Mouse (Mus musculus): ENCODE data around the gene Auts2. TPM values are rescaled to one million over a fixed set of nuclear protein-coding genes. Genes with fewer than 3 reads are reported as not detected.

Gene Auts2
- polyA plus RNA-seq, 1 experiment from 2014 or later, result 4.4 TPM

DNA sequence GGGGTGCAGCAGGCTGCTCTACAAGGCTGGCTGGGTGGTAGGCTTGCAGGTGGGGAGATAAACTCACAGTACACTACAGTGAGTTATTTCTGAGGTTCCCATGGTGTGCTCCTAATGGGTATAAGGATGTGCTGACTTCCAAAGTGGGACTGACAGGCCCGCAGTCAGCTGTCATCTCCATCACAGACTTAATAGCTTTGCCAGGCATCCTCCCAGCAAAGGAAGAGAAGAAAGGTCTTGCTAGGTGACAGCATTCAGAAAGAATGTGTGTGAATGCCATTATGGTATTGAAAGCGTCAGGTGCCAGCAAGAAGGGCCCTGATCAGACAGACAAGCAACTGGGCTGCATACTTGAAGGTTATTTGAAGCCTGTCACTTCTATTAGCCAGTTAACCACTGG lies 900.4 kb downstream of the Auts2 start:
- no peak overlapping the region for H3K27ac ChIP-seq (ENCODE audit: low read length)
- H3K9ac ChIP-seq (replicated peaks; ENCODE audit: low read depth), result no peak overlapping the region
- ATAC-seq, result no peak

DNA sequence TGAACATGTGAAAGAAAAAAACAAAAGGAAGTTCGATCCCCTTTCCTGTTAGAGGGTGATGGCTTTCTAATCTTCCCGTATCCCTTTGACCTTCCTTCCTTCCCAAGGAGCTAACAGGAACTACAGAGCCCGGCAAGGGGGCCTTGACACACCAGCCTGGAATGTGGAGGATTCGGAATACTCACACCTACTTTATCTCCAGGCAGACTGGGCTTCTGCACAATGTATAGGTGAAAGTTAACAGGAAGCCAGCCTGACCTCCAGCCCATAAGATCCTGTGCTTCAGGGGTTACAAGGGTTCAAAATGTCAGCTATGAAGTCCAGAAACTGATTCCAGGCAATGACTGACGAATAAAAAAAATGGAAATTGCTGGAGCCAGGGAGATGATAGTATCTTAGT lies 906.7 kb downstream of the Auts2 start:
- H3K9ac ChIP-seq (replicated peaks; ENCODE audit: low read depth), result no peak overlapping the region
- H3K4me1 ChIP-seq (ENCODE audit: insufficient read depth, low read depth, low read length), result no peaks in the 10 kb centered on the region
- no peak for ATAC-seq
- H3K36me3 ChIP-seq (ENCODE audit: insufficient read depth, low read length), result no peaks in the 10 kb centered on the region
- no peak for TF ChIP-seq CTCF (IDR thresholded peaks at IDR 0.05)
- no peak for TF ChIP-seq EP300 (IDR thresholded peaks at IDR 0.05)
- H3K9me3 ChIP-seq (ENCODE audit: low read length), result no peaks in the 10 kb centered on the region
- H3K4me2 ChIP-seq (replicated peaks; ENCODE audit: low read depth, low read length), result no peak overlapping the region
- no peak for DNase-seq (ENCODE audit: low spot score)
- 60% methylated on average over 5 of the region's 5 CpGs for WGBS
- no peaks in the 10 kb centered on the region for H3K27me3 ChIP-seq (replicated peaks; ENCODE audit: insufficient read depth, low read length)
- no peak overlapping the region for H3K27ac ChIP-seq (ENCODE audit: low read length)
- H3K4me3 ChIP-seq (ENCODE audit: low read depth, low read length), result no peak overlapping the region

More for the DNA sequence above, 900.4 kb downstream of the Auts2 start:
- no peaks in the 10 kb centered on the region for H3K9me3 ChIP-seq (ENCODE audit: low read length)
- no peak for TF ChIP-seq EP300 (IDR thresholded peaks at IDR 0.05)
- TF ChIP-seq CTCF (IDR thresholded peaks at IDR 0.05), result no peak
- 63% methylated on average over 2 of the region's 2 CpGs for WGBS
- no peak for DNase-seq (ENCODE audit: low spot score)
- H3K36me3 ChIP-seq (ENCODE audit: insufficient read depth, low read length), result no peaks in the 10 kb centered on the region
- H3K4me3 ChIP-seq (ENCODE audit: low read depth, low read length), result no peak overlapping the region
- H3K27me3 ChIP-seq (replicated peaks; ENCODE audit: insufficient read depth, low read length), result no peaks in the 10 kb centered on the region
- H3K4me1 ChIP-seq (ENCODE audit: insufficient read depth, low read depth, low read length), result no peaks in the 10 kb centered on the region
- no peak overlapping the region for H3K4me2 ChIP-seq (replicated peaks; ENCODE audit: low read depth, low read length)

DNA sequence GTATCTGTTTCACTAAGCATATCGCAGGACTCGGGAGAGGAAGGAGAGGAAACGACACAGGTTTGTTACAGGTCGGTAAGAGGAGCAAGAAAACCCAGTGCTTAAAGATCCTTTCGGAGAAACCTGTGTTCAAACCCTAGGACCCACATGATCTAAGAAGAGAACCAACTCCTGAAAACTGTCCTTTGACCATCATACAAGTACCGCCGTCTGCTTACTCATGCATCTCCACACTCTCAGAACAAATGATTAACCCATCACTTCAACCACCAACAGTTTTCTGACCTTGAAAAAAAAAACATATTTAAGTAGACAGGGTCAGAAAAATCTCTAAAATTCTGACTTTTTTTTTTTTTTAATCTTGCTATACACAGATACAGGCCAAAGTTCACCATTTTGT lies 908.4 kb downstream of the Auts2 start:
- DNase-seq (ENCODE audit: low spot score), result no peak
- no peaks in the 10 kb centered on the region for H3K4me1 ChIP-seq (ENCODE audit: insufficient read depth, low read depth, low read length)
- ATAC-seq, result no peak
- H3K4me2 ChIP-seq (replicated peaks; ENCODE audit: low read depth, low read length), result no peak overlapping the region
- 90% methylated on average over 7 of the region's 7 CpGs for WGBS
- H3K27me3 ChIP-seq (replicated peaks; ENCODE audit: insufficient read depth, low read length), result no peaks in the 10 kb centered on the region
- no peak overlapping the region for H3K9ac ChIP-seq (replicated peaks; ENCODE audit: low read depth)
- H3K9me3 ChIP-seq (ENCODE audit: low read length), result no peaks in the 10 kb centered on the region
- no peak overlapping the region for H3K27ac ChIP-seq (ENCODE audit: low read length)
- no peak overlapping the region for H3K4me3 ChIP-seq (ENCODE audit: low read depth, low read length)
- H3K36me3 ChIP-seq (ENCODE audit: insufficient read depth, low read length), result no peaks in the 10 kb centered on the region
- TF ChIP-seq CTCF (IDR thresholded peaks at IDR 0.05), result no peak
- no peak for TF ChIP-seq EP300 (IDR thresholded peaks at IDR 0.05)

DNA sequence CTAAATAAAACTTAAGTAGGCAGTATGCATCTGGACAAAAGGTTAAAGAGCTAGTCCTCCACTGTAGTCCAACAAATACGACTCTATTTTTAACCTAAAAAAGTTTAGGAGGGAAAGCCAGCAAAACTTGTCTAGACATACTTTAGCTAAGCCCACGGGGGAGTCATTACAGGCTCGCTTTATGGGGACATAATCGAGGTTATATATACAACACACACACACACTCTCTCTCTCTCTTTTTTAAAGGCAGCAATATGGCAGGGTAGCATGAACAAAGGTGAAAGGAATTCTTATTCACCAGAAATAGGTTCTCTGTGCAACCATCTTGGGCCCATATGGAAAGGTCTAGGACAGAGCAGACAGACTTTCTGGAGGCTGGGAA lies 911.2 kb downstream of the Auts2 start:
- H3K4me3 ChIP-seq (ENCODE audit: low read depth, low read length), result no peak overlapping the region
- DNase-seq (ENCODE audit: low spot score) (no peak), ATAC-seq (no peak)
- H3K36me3 ChIP-seq (ENCODE audit: insufficient read depth, low read length), result no peaks in the 10 kb centered on the region
- H3K9me3 ChIP-seq (ENCODE audit: low read length), result no peaks in the 10 kb centered on the region
- WGBS, result 63% methylated on average over 4 of the region's 4 CpGs
- H3K27me3 ChIP-seq (replicated peaks; ENCODE audit: insufficient read depth, low read length), result no peaks in the 10 kb centered on the region
- TF ChIP-seq EP300 (IDR thresholded peaks at IDR 0.05) (no peak), CTCF (IDR thresholded peaks at IDR 0.05) (no peak)
- H3K4me2 ChIP-seq (replicated peaks; ENCODE audit: low read depth, low read length), result no peak overlapping the region
- no peak overlapping the region for H3K27ac ChIP-seq (ENCODE audit: low read length)
- H3K4me1 ChIP-seq (ENCODE audit: insufficient read depth, low read depth, low read length), result no peaks in the 10 kb centered on the region
- H3K9ac ChIP-seq (replicated peaks; ENCODE audit: low read depth), result no peak overlapping the region

DNA sequence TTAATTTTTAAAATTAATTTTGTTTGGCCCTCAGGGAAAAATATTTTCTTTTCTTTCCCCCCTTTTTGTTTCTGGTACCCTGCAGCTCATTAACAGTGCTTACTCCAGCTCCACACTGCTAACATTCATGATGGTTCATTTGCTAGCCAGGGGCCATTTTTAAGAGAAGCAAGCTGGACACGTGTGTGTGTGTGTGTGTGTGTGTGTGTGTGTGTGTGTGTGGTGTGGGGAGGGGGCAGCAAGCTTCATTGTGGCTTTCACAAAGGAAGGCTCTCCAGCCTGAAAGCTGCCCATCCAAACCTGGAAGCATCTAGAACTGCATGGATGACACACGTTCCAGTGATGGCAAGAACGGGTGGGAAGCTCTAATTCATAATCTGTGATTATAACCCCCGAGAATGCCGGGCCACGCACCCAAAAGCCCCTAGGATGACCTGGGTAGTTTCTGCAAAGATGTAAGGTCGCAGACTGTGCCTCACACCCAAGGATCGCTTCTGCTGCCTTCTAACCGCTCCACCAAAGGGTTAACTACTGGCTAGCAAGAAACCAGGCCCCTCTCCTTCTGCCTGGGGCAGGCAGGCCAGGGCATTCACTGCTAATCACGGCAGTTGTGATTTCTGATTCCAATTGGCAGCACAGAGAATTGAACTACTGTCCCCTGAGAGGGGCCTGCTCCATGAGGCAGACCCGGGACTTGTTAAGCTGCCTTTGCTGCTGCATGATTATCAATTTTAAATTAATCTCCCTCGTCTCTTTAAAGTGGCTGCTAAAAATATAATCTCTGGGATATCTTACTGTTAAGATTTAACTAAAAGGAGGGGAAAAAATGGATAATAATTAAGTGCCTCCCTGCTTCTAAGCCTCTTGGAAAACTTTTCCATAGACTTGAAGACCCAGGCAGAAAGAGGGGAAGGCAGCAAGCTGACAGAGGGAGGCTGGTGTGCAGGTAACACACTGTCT lies 911.8 kb downstream of the Auts2 start:
- ATAC-seq (no peak), DNase-seq (ENCODE audit: low spot score) (no peak)
- H3K4me3 ChIP-seq (ENCODE audit: low read depth, low read length), result no peak overlapping the region
- no peak overlapping the region for H3K27ac ChIP-seq (ENCODE audit: low read length)
- no peaks in the 10 kb centered on the region for H3K27me3 ChIP-seq (replicated peaks; ENCODE audit: insufficient read depth, low read length)
- no peak for TF ChIP-seq CTCF (IDR thresholded peaks at IDR 0.05)
- TF ChIP-seq EP300 (IDR thresholded peaks at IDR 0.05), result no peak
- 58% methylated on average over 12 of the region's 12 CpGs for WGBS
- H3K36me3 ChIP-seq (ENCODE audit: insufficient read depth, low read length), result no peaks in the 10 kb centered on the region
- H3K9ac ChIP-seq (replicated peaks; ENCODE audit: low read depth), result no peak overlapping the region
- no peaks in the 10 kb centered on the region for H3K9me3 ChIP-seq (ENCODE audit: low read length)
- H3K4me1 ChIP-seq (ENCODE audit: insufficient read depth, low read depth, low read length), result no peaks in the 10 kb centered on the region
- no peak overlapping the region for H3K4me2 ChIP-seq (replicated peaks; ENCODE audit: low read depth, low read length)

DNA sequence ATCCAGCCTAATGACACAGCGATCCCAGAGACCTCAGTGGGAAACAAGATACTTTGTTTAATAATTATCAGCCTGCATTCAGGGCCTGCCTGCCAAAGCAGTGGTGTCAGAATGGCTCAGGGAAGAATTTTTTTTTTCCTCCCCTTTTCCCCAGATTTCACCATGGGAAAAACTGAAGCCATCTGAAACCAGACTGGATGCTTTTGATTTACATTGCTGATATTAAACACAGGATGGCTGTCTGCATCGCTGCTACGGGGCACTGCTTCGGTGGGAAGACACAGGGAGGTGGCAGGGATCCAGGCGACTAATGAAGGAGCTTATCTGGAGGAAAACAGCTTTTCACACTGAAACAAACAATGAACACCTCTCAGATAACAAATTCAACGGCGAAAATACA lies 912.6 kb downstream of the Auts2 start:
- TF ChIP-seq EP300 (IDR thresholded peaks at IDR 0.05), result no peak
- no peak for TF ChIP-seq CTCF (IDR thresholded peaks at IDR 0.05)
- no peak for DNase-seq (ENCODE audit: low spot score)
- no peak overlapping the region for H3K4me2 ChIP-seq (replicated peaks; ENCODE audit: low read depth, low read length)
- no peak overlapping the region for H3K27ac ChIP-seq (ENCODE audit: low read length)
- WGBS, result 28% methylated on average over 7 of the region's 7 CpGs
- no peaks in the 10 kb centered on the region for H3K36me3 ChIP-seq (ENCODE audit: insufficient read depth, low read length)
- ATAC-seq, result no peak
- H3K4me3 ChIP-seq (ENCODE audit: low read depth, low read length), result no peak overlapping the region
- H3K9ac ChIP-seq (replicated peaks; ENCODE audit: low read depth), result no peak overlapping the region
- H3K27me3 ChIP-seq (replicated peaks; ENCODE audit: insufficient read depth, low read length), result no peaks in the 10 kb centered on the region
- no peaks in the 10 kb centered on the region for H3K4me1 ChIP-seq (ENCODE audit: insufficient read depth, low read depth, low read length)
- no peaks in the 10 kb centered on the region for H3K9me3 ChIP-seq (ENCODE audit: low read length)

All from lung, postnatal 0 days (tissue).